Mouse (Mus musculus) layer of hippocampus, postnatal 36 days (tissue): ENCODE measurements around the gene Aspa. TPM values are rescaled to one million over a fixed set of nuclear protein-coding genes. Genes with fewer than 3 reads are reported as not detected.

ENCODE experiments used
- DNase-seq, 2 experiments: peaks; one replicate each; pipeline ENCODE4 v3.0.0; 2022
- total RNA-seq, 2 experiments: library from RNA; stranded (reverse); gene quantifications; 2 replicates each; pipeline ENCODE4 v1.2.3; 2021

Aspa gene
- total RNA-seq, 2 experiments from 2014 or later = 11.9 to 14.4 TPM

GRCm38 (mm10) chr11:73257362-73257945 lies 71.9 kb downstream of the Aspa start:
- no peak for DNase-seq

Other genes starting within 250 kb of the Aspa start
- gene Itgae, start 239.0 kb downstream of the Aspa start, total RNA-seq = under 1 TPM; 0.15 to 0.18 TPM
- gene Haspin, start 191.3 kb downstream of the Aspa start, total RNA-seq = under 1 TPM; 0.23 to 0.32 TPM
- 1 to 10 TPM; 2.3 to 3.4 TPM for gene P2rx5, start 169.2 kb downstream of the Aspa start, total RNA-seq
- 10 to 100 TPM; 51.5 to 59.7 TPM for gene Emc6, start 152.6 kb downstream of the Aspa start, total RNA-seq
- gene Tax1bp3, start 152.5 kb downstream of the Aspa start, total RNA-seq = 10 to 100 TPM; 10.9 to 11.2 TPM
- gene Ctns, start 130.6 kb downstream of the Aspa start, total RNA-seq = 10 to 100 TPM; 21.2 to 24.8 TPM
- gene Shpk, start 130.1 kb downstream of the Aspa start, total RNA-seq = 1 to 10 TPM; 3.4 to 3.5 TPM
- under 1 TPM in 1 of 2 experiments, not detected in 1; 0.17 TPM for gene Trpv1, start 95.3 kb downstream of the Aspa start, total RNA-seq
- under 1 TPM; 0.25 to 0.38 TPM for gene Trpv3, start 62.2 kb downstream of the Aspa start, total RNA-seq
- not detected for gene Gm49340, start 145 bp upstream of the Aspa start, total RNA-seq
- gene Spata22, start 145 bp upstream of the Aspa start, total RNA-seq = not detected
- gene Olfr20, start 21.2 kb upstream of the Aspa start, total RNA-seq = not detected
- gene Olfr376, start 41.6 kb upstream of the Aspa start, total RNA-seq = not detected
- not detected for gene Olfr1, start 70.0 kb upstream of the Aspa start, total RNA-seq
- not detected for gene Olfr378, start 98.9 kb upstream of the Aspa start, total RNA-seq
- gene Olfr380, start 127.9 kb upstream of the Aspa start, total RNA-seq = not detected
- gene Olfr381, start 162.0 kb upstream of the Aspa start, total RNA-seq = not detected
- not detected for gene Olfr382, start 187.6 kb upstream of the Aspa start, total RNA-seq